Mouse (Mus musculus) brown adipose tissue, adult 24 weeks (tissue): ENCODE data around the gene Klhdc8b. TPM values are rescaled to one million over a fixed set of nuclear protein-coding genes. Genes with fewer than 3 reads are reported as not detected.

ENCODE experiments used
- polyA plus RNA-seq: library from polyadenylated mRNA; stranded (reverse); fragments of >200 nt; gene quantifications from 2 replicates; pipeline ENCODE4 v1.2.4, GENCODE M21; 2012; ENCODE audit not compliant: missing spikeins, insufficient read depth, insufficient read length

Gene Klhdc8b
- polyA plus RNA-seq, 1 experiment, result 4.4 TPM

Other genes starting within 250 kb of the Klhdc8b start
- gene Dag1, start 197.6 kb downstream of the Klhdc8b start, polyA plus RNA-seq, result 116 and 133 TPM in 2 replicates
- 21.6 and 23.1 TPM in 2 replicates for gene Nicn1, start 171.2 kb downstream of the Klhdc8b start, polyA plus RNA-seq
- gene Amt, start 164.7 kb downstream of the Klhdc8b start, polyA plus RNA-seq, result 2.0 and 2.8 TPM in 2 replicates
- 299 and 302 TPM in 2 replicates for gene Rhoa, start 155.5 kb downstream of the Klhdc8b start, polyA plus RNA-seq
- 24.2 and 32.4 TPM in 2 replicates for gene Tcta, start 155.4 kb downstream of the Klhdc8b start, polyA plus RNA-seq
- 770 and 989 TPM in 2 replicates for gene Gpx1, start 122.7 kb downstream of the Klhdc8b start, polyA plus RNA-seq
- gene Usp4, start 113.7 kb downstream of the Klhdc8b start, polyA plus RNA-seq, result 48.4 and 52.8 TPM in 2 replicates
- not detected in 2 replicates for gene 1700102P08Rik, start 68.8 kb downstream of the Klhdc8b start, polyA plus RNA-seq
- gene Ccdc36, start 33.1 kb downstream of the Klhdc8b start, polyA plus RNA-seq, result not detected in 2 replicates
- not detected in 2 replicates for gene BC048562, start 25.1 kb downstream of the Klhdc8b start, polyA plus RNA-seq
- 8.2 and 11.6 TPM in 2 replicates for gene Ccdc71, start 1.1 kb downstream of the Klhdc8b start, polyA plus RNA-seq
- 19.1 and 38.4 TPM in 2 replicates for gene Lamb2, start 18.2 kb upstream of the Klhdc8b start, polyA plus RNA-seq
- gene Usp19, start 29.0 kb upstream of the Klhdc8b start, polyA plus RNA-seq, result 35.9 and 48.5 TPM in 2 replicates
- gene Qars, start 46.1 kb upstream of the Klhdc8b start, polyA plus RNA-seq, result 85.0 and 107 TPM in 2 replicates
- 40.9 and 45.7 TPM in 2 replicates for gene Qrich1, start 55.2 kb upstream of the Klhdc8b start, polyA plus RNA-seq
- 18.9 and 21.5 TPM in 2 replicates for gene Impdh2, start 98.7 kb upstream of the Klhdc8b start, polyA plus RNA-seq
- gene Ndufaf3, start 105.9 kb upstream of the Klhdc8b start, polyA plus RNA-seq, result 91.2 and 111 TPM in 2 replicates
- gene Dalrd3, start 108.3 kb upstream of the Klhdc8b start, polyA plus RNA-seq, result 57.1 and 58.3 TPM in 2 replicates
- gene Wdr6, start 117.2 kb upstream of the Klhdc8b start, polyA plus RNA-seq, result 14.6 TPM in 2 replicates
- gene P4htm, start 136.1 kb upstream of the Klhdc8b start, polyA plus RNA-seq, result 0.83 and 1.3 TPM in 2 replicates
- gene Arih2, start 187.8 kb upstream of the Klhdc8b start, polyA plus RNA-seq, result 22.4 and 29.8 TPM in 2 replicates
- 545 and 591 TPM in 2 replicates for gene Slc25a20, start 200.5 kb upstream of the Klhdc8b start, polyA plus RNA-seq
- 12.4 and 20.8 TPM in 2 replicates for gene Prkar2a, start 227.7 kb upstream of the Klhdc8b start, polyA plus RNA-seq